Mouse (Mus musculus) kidney, postnatal 36 days (tissue): ENCODE data around the gene Pip5k1a.
"Not testable (repeated sequence)": the region's sequence is repeated elsewhere in the genome, so short reads cannot be mapped to it uniquely, and the experiment has no call there.

Experiments
- DNase-seq, 2 experiments: peaks; one replicate each; pipeline ENCODE4 v3.0.0; 2021 to 2022; ENCODE audit warnings: mixed read lengths in 2 of 2

Gene Pip5k1a

GRCm38 (mm10) chr3:95041625-95042024 lies 65.1 kb downstream of the Pip5k1a start:
- DNase-seq = no peak

DNA sequence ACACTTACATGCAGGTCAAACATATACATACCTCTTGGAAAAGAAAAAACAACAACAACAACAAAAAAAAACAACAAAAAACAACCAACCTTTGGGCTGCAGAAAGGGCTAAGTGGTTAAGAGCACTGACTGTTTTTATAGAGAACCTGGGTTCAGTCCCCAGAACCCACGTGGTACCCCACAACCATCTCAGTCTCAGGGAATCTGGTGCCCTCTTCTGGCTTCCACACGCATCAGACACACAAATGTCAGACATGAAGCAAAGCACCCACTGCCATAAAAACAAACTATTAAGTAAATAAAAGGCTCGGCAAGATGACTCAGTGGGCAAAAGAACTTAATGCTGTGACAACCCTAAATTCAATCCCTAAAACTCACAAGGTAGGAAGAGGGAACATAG lies 76.8 kb downstream of the Pip5k1a start:
- DNase-seq = no peak

GRCm38 (mm10) chr3:95029291-95029827 lies 77.4 kb downstream of the Pip5k1a start:
- not testable (repeated sequence) for DNase-seq

- DNase-seq = no peak
These were observed 78.1 kb downstream of the Pip5k1a start for GRCm38 (mm10) chr3:95028603-95029002.

DNA sequence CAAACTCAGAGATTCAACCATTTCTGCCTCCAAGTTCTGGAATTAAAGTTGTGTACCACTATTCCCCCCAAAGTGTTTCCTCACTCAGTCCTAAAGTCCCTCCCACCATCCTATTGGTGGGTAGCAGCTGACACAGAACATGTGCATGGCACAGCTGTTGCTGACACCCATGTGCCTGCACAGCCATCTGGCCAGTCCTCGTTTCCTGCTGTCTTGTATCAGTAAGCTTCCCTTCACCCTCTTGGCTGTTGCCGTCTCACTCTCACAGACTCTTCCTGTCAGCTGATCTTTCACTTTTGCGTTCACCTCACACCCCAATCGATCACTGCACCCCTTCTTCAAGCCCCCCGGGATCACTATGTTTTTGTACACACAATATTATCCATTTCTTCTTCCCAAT lies 79.0 kb downstream of the Pip5k1a start:
- no peak for DNase-seq

DNA sequence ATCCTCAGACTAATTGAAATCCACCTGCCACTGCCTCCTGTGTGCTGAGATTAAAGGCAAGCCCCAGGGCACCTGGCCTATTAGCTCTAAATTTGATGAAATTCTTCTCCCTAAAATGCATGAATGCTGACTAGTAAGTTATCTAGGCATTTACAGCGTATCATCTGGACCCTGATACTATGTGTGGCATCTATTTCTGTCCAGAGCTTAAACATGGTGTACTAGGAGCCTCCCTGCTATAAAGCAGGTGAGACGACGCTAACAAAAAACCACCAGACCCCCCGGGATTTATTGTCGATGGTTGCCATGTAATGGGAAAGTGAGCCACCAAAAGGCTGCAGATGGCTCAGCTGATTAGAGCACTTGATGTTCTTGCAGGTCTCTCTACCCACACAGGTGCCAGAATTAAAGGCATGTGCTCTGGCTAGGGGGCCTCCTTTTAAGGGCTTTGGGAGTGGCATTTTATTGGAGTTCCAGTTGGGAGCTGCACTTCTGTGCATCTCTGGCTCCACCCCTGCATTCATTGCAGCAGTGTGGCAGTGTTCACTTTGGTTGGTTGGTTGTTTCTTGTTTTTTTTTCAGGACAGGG lies 79.6 kb downstream of the Pip5k1a start:
- no peak for DNase-seq

GRCm38 (mm10) chr3:95025202-95025601 lies 81.5 kb downstream of the Pip5k1a start:
- no peak for DNase-seq

DNA sequence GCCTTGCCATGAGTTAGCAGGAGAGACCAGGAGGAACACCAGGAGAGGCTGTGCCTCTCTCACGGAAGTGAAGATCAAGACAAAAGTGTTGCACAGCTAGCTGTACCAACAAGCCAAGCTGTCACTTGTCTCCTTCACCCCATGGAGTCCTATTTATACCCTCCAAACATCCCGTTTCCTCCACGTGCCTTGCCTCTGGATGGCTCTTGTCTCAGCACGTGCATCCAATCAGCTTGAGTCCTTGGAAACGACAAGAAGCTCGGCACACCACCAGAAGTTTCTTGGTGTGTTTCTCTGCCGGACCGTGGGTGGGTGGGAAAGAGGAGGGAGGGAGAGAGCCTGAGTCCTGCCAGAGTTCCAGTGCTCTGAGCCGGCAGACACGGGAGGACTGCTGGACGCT lies 82.2 kb downstream of the Pip5k1a start:
- peak; percentile 17 to 27 for DNase-seq

DNA sequence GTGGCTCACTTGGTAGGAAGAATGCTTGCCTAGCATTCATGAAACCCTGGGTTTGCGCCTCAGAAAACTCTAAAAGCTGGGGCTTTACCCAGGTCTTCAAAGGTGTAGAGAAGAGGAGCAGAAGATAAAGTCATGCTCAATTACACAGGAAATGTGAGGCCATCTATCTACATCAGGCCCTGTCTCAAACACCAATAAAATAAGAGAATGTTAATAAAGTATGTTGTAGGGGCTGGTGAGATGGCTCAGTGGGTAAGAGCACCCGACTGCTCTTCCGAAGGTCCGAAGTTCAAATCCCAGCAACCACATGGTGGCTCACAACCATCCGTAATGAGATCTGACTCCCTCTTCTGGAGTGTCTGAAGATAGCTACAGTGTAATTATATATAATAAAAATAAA lies 85.8 kb downstream of the Pip5k1a start:
- DNase-seq = not testable (repeated sequence)

DNA sequence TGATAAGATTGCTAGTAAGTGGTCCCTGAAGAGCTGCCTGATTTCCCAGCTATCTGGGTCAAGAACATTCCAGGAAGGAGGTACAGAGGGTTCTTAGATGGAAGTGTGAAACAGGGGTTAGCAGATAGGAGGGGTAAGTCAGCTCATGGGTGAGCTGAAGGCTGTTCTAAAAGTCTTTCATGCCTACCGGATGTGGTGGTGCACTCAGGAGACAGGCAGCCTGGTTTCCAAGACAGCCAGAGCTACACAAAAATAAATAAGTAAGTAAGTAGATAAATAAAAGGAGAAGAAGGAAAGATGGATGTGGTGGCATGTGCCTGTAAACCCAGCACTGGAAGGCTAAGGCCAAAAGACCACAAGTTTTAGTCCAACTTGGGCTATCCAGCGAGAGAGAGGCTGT lies 88.0 kb downstream of the Pip5k1a start:
- DNase-seq = no peak

- no peak for DNase-seq
These were observed 90.1 kb downstream of the Pip5k1a start for GRCm38 (mm10) chr3:95016532-95017056.

- peak; percentile 96 to 97 for DNase-seq
These were observed 90.7 kb downstream of the Pip5k1a start for GRCm38 (mm10) chr3:95015891-95016531.

GRCm38 (mm10) chr3:95015337-95015872 lies 91.3 kb downstream of the Pip5k1a start, which contains the start of gene Zfp687:
Zfp687 (minus strand) TSS chr3:95015448.
- DNase-seq = peak; percentile 98 to 100

DNA sequence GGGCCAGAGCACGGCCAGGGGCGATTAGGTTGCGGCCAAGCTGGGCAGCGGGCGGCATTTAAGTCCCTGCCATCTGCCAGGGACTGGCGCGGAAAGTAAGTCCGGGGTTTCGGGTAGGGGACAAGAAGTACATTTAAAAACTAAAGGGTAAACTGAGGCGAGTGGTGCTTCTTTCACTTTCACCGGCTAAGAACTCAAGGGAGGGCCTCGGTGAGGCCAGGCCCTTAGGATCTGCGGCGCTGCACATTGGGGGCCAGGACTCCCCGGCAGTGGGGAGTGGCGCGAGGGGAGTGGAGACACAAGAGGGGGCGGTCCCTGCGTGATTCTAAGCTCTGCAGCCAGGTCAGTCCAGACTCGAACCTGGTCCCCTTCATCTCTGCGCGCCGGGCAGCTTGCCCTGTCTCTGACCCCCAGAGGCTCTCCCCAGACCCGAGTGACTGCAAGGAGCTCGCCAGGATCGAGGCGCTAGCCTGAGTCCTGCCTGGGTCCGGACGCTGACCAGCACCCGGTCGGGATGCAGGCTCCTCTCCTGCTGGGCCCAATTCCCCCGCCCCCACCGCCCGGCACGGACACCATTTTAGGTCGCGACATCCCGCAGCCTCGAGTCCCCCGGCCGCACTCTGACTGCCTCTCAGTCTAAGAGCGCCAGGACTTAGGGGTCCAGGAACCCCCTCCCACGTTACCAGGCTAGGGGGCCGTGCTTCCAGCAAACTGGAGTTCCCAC lies 92.1 kb downstream of the Pip5k1a start:
- DNase-seq = peak; percentile 38 to 65

- DNase-seq = peak in 1 of 2 experiments; percentile 58
These were observed 92.9 kb downstream of the Pip5k1a start for GRCm38 (mm10) chr3:95013699-95014427.

- no peak for DNase-seq
These were observed 93.7 kb downstream of the Pip5k1a start for GRCm38 (mm10) chr3:95012982-95013381.

GRCm38 (mm10) chr3:95010396-95010795 lies 96.3 kb downstream of the Pip5k1a start:
- no peak for DNase-seq
